Mouse (Mus musculus) cerebellum, adult 2 months (tissue): ENCODE measurements at regions not wholly inside any gene's neighbourhood (a gene's known extent, or its start where the extent isn't known, plus 50 kb on each side); places are given as distances from the start of the nearest gene placed in this dataset.

Source experiments
- DNase-seq, 2 experiments: peaks; one replicate each; pipeline ENCODE4 v3.0.0; 2021
- H3K27ac ChIP-seq: fragments of 200-500 bp; 2 replicates; pipeline ENCODE4 v1.5.1; 2012; ENCODE audit warnings: low read length, control low read depth, inconsistent platforms; ENCODE audit not compliant: insufficient read depth
- H3K27me3 ChIP-seq: fragments of 200-500 bp; 2 replicates; pipeline ENCODE4 v1.6.1; 2012; ENCODE audit warnings: inconsistent platforms, mild to moderate bottlenecking, low read length, moderate library complexity; ENCODE audit not compliant: control insufficient read depth, insufficient read depth
- H3K4me1 ChIP-seq: fragments of 200-500 bp; 2 replicates; pipeline ENCODE4 v1.6.1; 2011; ENCODE audit warnings: low read length; ENCODE audit not compliant: control insufficient read depth, insufficient read depth
- H3K4me3 ChIP-seq: fragments of 200-500 bp; replicated peaks from 2 replicates; pipeline ENCODE3; 2011; ENCODE audit warnings: mild to moderate bottlenecking, low read depth, low read length, control low read depth; ENCODE audit not compliant: insufficient read depth
- CTCF ChIP-seq: fragments of 200-500 bp; IDR thresholded peaks from 2 replicates; pipeline ENCODE4 v1.5.1; 2011; ENCODE audit warnings: low read depth, mild to moderate bottlenecking, control low read depth, low read length, moderate library complexity, borderline replicate concordance; ENCODE audit not compliant: insufficient read depth
- POLR2A ChIP-seq: fragments of 200-500 bp; IDR thresholded peaks from 2 replicates; pipeline ENCODE4 v1.6.1; 2011; ENCODE audit warnings: low read length, control low read depth, borderline replicate concordance; ENCODE audit not compliant: insufficient read depth
- WGBS: fragments of 180-500 bp; shearing (Covaris S2); methylation state at CpG from one replicate; pipeline ENCODE4 v1.1.7; 2018; 5-methylcytosine and 5-hydroxymethylcytosine counted together

GRCm38 (mm10) chr9:30369554-30370440, 57.1 kb upstream of the Snx19 start:
- DNase-seq: peak; percentile 58 to 67
- TF ChIP-seq CTCF (no peak), POLR2A (no peak)
- whole genome bisulfite sequencing: 27% methylated on average over 11 of the region's 11 CpGs
- Histone ChIP-seq H3K4me3 (no peak overlapping the region), H3K27me3 (no peaks in the 10 kb centered on the region), H3K4me1 (peaks cover 8% of the 10 kb centered on the region), H3K27ac (peak overlapping the region; percentile 9; the same call in 1 of the 2 replicates)

GRCm38 (mm10) chr9:30370789-30371188, 56.1 kb upstream of the Snx19 start:
- no peak overlapping the region for H3K27ac ChIP-seq
- WGBS: 93% methylated on average over 2 of the region's 2 CpGs
- peaks cover 8% of the 10 kb centered on the region for H3K4me1 ChIP-seq
- H3K4me3 ChIP-seq: no peak overlapping the region
- no peak for DNase-seq
- no peaks in the 10 kb centered on the region for H3K27me3 ChIP-seq
- TF ChIP-seq CTCF: no peak
- no peak for TF ChIP-seq POLR2A

- H3K27me3 ChIP-seq: no peaks in the 10 kb centered on the region
- DNase-seq: no peak
- TF ChIP-seq CTCF: no peak
- TF ChIP-seq POLR2A: no peak
- H3K4me1 ChIP-seq: no peaks in the 10 kb centered on the region
- no peak overlapping the region for H3K4me3 ChIP-seq
- H3K27ac ChIP-seq: no peak overlapping the region
- 55% methylated on average over 3 of the region's 3 CpGs for WGBS
Observed at GRCm38 (mm10) chr9:30376908-30377307, 50.0 kb upstream of the Snx19 start.
